Mouse (Mus musculus): ENCODE results near the gene Faim. TPM values are rescaled to one million over a fixed set of nuclear protein-coding genes. Genes with fewer than 3 reads are reported as not detected.

Faim gene
- polyA plus RNA-seq, 1 experiment from 2014 or later: 48.8 TPM

Other genes with a start within 250 kb of the Faim start
- gene Prr23a1, start 143.9 kb upstream of the Faim start, polyA plus RNA-seq (2015; fragmentation: Nextera tagmentation; extraction: Ambion mirVana): not detected in 2 replicates
- gene Prr23a2, start 129.9 kb upstream of the Faim start, polyA plus RNA-seq (2015; fragmentation: Nextera tagmentation; extraction: Ambion mirVana): not detected in 2 replicates
- not detected in 2 replicates for gene Prr23a3, start 121.6 kb upstream of the Faim start, polyA plus RNA-seq (2015; fragmentation: Nextera tagmentation; extraction: Ambion mirVana)
- gene 7420426K07Rik, start 83.3 kb upstream of the Faim start, polyA plus RNA-seq (2015; fragmentation: Nextera tagmentation; extraction: Ambion mirVana): not detected in 2 replicates
- gene Foxl2, start 31.1 kb upstream of the Faim start, polyA plus RNA-seq (2015; fragmentation: Nextera tagmentation; extraction: Ambion mirVana): 1.2 and 1.7 TPM in 2 replicates
- 0.45 TPM in 1 of 2 replicates, not detected in the other for gene Gm1123, start 49.3 kb downstream of the Faim start, polyA plus RNA-seq (2015; fragmentation: Nextera tagmentation; extraction: Ambion mirVana)
- gene Pik3cb, start 154.2 kb downstream of the Faim start, polyA plus RNA-seq (2015; fragmentation: Nextera tagmentation; extraction: Ambion mirVana): 1.6 and 2.6 TPM in 2 replicates

Data from embryonic facial prominence, embryonic 13.5 days (tissue).